Mouse (Mus musculus) stomach, postnatal 0 days (tissue): ENCODE measurements at regions not wholly inside any gene's neighbourhood (a gene's known extent, or its start where the extent isn't known, plus 50 kb on each side); places are given as distances from the start of the nearest gene placed in this dataset.

Source experiments
- ATAC-seq: fragments of 200-750 bp; cut with Nextera tagmentation; 2 replicates; pipeline ENCODE4 v1.8.0; 2017; ENCODE audit not compliant: low FRiP score, low TSS enrichment
- DNase-seq: peaks from one replicate; pipeline ENCODE4 v3.0.0-alpha.2; 2016; ENCODE audit warnings: low spot score
- H3K27ac ChIP-seq: fragments of 300-500 bp; sonication (generic); replicated peaks from 2 replicates; pipeline ENCODE4 v1.5.1; 2014; ENCODE audit warnings: mild to moderate bottlenecking, control low read depth
- H3K27me3 ChIP-seq: fragments of 300-500 bp; sonication (generic); 2 replicates; pipeline ENCODE4 v1.6.1; 2014; ENCODE audit warnings: low read length; ENCODE audit not compliant: control insufficient read depth, insufficient read depth
- H3K36me3 ChIP-seq: fragments of 300-500 bp; sonication (generic); 2 replicates; pipeline ENCODE4 v1.6.1; 2014; ENCODE audit warnings: low read length, mixed read lengths; ENCODE audit not compliant: control insufficient read depth, insufficient read depth
- H3K4me1 ChIP-seq: fragments of 300-500 bp; sonication (generic); replicated peaks from 2 replicates; pipeline ENCODE4 v1.6.1; 2014; ENCODE audit warnings: antibody characterized with exemption; ENCODE audit not compliant: control insufficient read depth, insufficient read depth
- H3K4me2 ChIP-seq: fragments of 300-500 bp; sonication (generic); replicated peaks from 2 replicates; pipeline ENCODE4 v1.6.1; 2014; ENCODE audit warnings: low read depth, mild to moderate bottlenecking, control low read depth, moderate library complexity
- H3K4me3 ChIP-seq: fragments of 300-500 bp; sonication (generic); 2 replicates; pipeline ENCODE4 v1.5.1; 2014; ENCODE audit warnings: low read depth, low read length, control low read depth
- H3K9ac ChIP-seq: fragments of 300-500 bp; sonication (generic); 2 replicates; pipeline ENCODE4 v1.6.1; 2014; ENCODE audit warnings: mild to moderate bottlenecking, low read length, control low read depth, mixed read lengths
- H3K9me3 ChIP-seq: fragments of 300-500 bp; sonication (generic); 2 replicates; pipeline ENCODE4 v1.6.1; 2016; ENCODE audit warnings: low read length; ENCODE audit not compliant: control insufficient read depth
- CTCF ChIP-seq: IDR thresholded peaks from 2 replicates; pipeline ENCODE4 v1.5.1; 2016; ENCODE audit warnings: antibody characterized with exemption, low read depth, mild to moderate bottlenecking, moderate library complexity
- EP300 ChIP-seq: optimal IDR thresholded peaks from 2 replicates; pipeline ENCODE3; 2016; ENCODE audit warnings: antibody characterized with exemption
- whole genome bisulfite sequencing: fragments of 180-500 bp; shearing (Covaris S2); extraction: QIAGEN DNeasy Blood & Tissue Kit; methylation state at CpG from one replicate; pipeline ENCODE4 v1.1.7; 2014; 5-methylcytosine and 5-hydroxymethylcytosine counted together

- 10% methylated on average over 12 of the region's 12 CpGs for WGBS
- 0 out of 2 replicates have a peak, but pooled peaks cover 2% of the 10 kb centered on the region for H3K4me1 ChIP-seq
- 0 out of 2 replicates have a peak, but pooled peaks have one; percentile 38 for ATAC-seq
- TF ChIP-seq CTCF (no peak), EP300 (no peak)
- no peaks in the 10 kb centered on the region for H3K9me3 ChIP-seq
- no peak overlapping the region for H3K9ac ChIP-seq
- H3K36me3 ChIP-seq = no peaks in the 10 kb centered on the region
- peak overlapping the region; percentile 23; the same call in 1 of the 2 replicates for H3K4me2 ChIP-seq
- no peaks in the 10 kb centered on the region for H3K27me3 ChIP-seq
- H3K4me3 ChIP-seq = no peak overlapping the region
- DNase-seq = peak; percentile 26
- H3K27ac ChIP-seq = no peak overlapping the region
Observed at GRCm38 (mm10) chr8:116111168-116111567, 393.6 kb upstream of the Dynlrb2 start.

DNA sequence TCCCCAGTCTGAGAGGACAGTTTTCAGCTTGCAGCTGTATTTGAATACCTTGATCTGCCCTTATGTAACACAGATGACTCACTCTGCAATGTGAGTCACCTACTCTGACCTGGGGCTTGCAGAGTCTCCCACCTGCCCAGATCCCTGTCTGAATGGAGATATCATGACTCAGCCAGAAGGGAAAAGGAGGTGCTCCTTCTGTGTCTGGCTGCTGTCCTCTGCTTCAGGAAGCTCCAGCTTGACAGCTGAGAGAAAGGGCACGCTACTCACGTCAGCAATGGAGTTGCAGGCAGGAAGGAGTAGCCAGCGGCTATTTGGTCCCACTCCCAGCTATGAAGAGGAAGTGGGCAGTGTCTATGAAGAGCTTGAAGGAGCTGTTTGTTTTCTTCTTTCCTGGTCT, 389.1 kb upstream of the Maf start:
- WGBS = 40% methylated on average over 3 of the region's 3 CpGs
- no peak for TF ChIP-seq CTCF
- TF ChIP-seq EP300 = no peak
- Histone ChIP-seq H3K4me1 (no peaks in the 10 kb centered on the region), H3K27me3 (no peaks in the 10 kb centered on the region), H3K27ac (no peak overlapping the region), H3K9ac (no peak overlapping the region), H3K9me3 (no peaks in the 10 kb centered on the region), H3K4me2 (no peak overlapping the region), H3K36me3 (no peaks in the 10 kb centered on the region), H3K4me3 (no peak overlapping the region)
- DNase-seq = no peak
- ATAC-seq = no peak

GRCm38 (mm10) chr8:116083156-116083555, 375.6 kb upstream of the Maf start:
- TF ChIP-seq CTCF = no peak
- TF ChIP-seq EP300 = no peak
- H3K27ac ChIP-seq = no peak overlapping the region
- no peak overlapping the region for H3K9ac ChIP-seq
- ATAC-seq (no peak), DNase-seq (no peak)
- no peak overlapping the region for H3K4me2 ChIP-seq
- no peaks in the 10 kb centered on the region for H3K9me3 ChIP-seq
- H3K27me3 ChIP-seq = no peaks in the 10 kb centered on the region
- 93% methylated on average over 2 of the region's 2 CpGs for WGBS
- H3K4me3 ChIP-seq = no peak overlapping the region
- no peaks in the 10 kb centered on the region for H3K4me1 ChIP-seq
- H3K36me3 ChIP-seq = no peaks in the 10 kb centered on the region

- Histone ChIP-seq H3K27ac (no peak overlapping the region), H3K4me2 (no peak overlapping the region), H3K36me3 (no peaks in the 10 kb centered on the region), H3K4me3 (no peak overlapping the region), H3K4me1 (no peaks in the 10 kb centered on the region), H3K9me3 (no peaks in the 10 kb centered on the region), H3K9ac (no peak overlapping the region), H3K27me3 (no peaks in the 10 kb centered on the region)
- TF ChIP-seq CTCF (no peak), EP300 (no peak)
- no peak for ATAC-seq
- no peak for DNase-seq
- WGBS = 17% methylated on average over 5 of the region's 5 CpGs
Observed at GRCm38 (mm10) chr8:116078849-116079407, 371.3 kb upstream of the Maf start.

- Histone ChIP-seq H3K27ac (no peak overlapping the region), H3K4me3 (no peak overlapping the region), H3K4me2 (no peak overlapping the region), H3K9ac (no peak overlapping the region), H3K36me3 (no peaks in the 10 kb centered on the region), H3K9me3 (no peaks in the 10 kb centered on the region), H3K27me3 (no peaks in the 10 kb centered on the region), H3K4me1 (no peaks in the 10 kb centered on the region)
- no peak for TF ChIP-seq CTCF
- no peak for TF ChIP-seq EP300
- ATAC-seq (no peak), DNase-seq (no peak)
- 90% methylated on average over 7 of the region's 7 CpGs for WGBS
Observed at GRCm38 (mm10) chr8:116071497-116071896, 363.9 kb upstream of the Maf start.

- Histone ChIP-seq H3K36me3 (no peaks in the 10 kb centered on the region), H3K4me1 (no peaks in the 10 kb centered on the region), H3K9ac (no peak overlapping the region), H3K27ac (no peak overlapping the region), H3K27me3 (no peaks in the 10 kb centered on the region), H3K9me3 (no peaks in the 10 kb centered on the region), H3K4me3 (no peak overlapping the region), H3K4me2 (no peak overlapping the region)
- ATAC-seq = no peak
- WGBS = 81% methylated on average over 3 of the region's 3 CpGs
- TF ChIP-seq CTCF (no peak), EP300 (no peak)
- no peak for DNase-seq
Observed at GRCm38 (mm10) chr8:116069538-116069937, 361.9 kb upstream of the Maf start.
